Mouse (Mus musculus) layer of hippocampus, postnatal 14 days (tissue): ENCODE results near the gene Aes. TPM values are rescaled to one million over a fixed set of nuclear protein-coding genes. Genes with fewer than 3 reads are reported as not detected.

Experiments
- DNase-seq, 2 experiments: peaks; one replicate each; pipeline ENCODE4 v3.0.0; 2021 to 2022; ENCODE audit warnings: low spot score in 2 of 2, mixed read lengths in 1 of 2
- long read RNA-seq, 2 experiments: library from polyadenylated mRNA; stranded (forward); transcript quantifications; one replicate each; pipeline ENCODE4 v2.0.0; 2021
- total RNA-seq, 2 experiments: library from RNA; stranded (reverse); gene quantifications; 2 replicates each; pipeline ENCODE4 v1.2.3; 2021

Aes gene
- total RNA-seq = 100 to 1,000 TPM; 639 to 673 TPM
- long read RNA-seq, experiment 1, transcript Aes-201 (7 exons, 1,411 nt) = major isoform, 472 of 554 reads
- long read RNA-seq, experiment 1, partial matches to known transcripts = 3 of 554 reads
- long read RNA-seq, experiment 1, other reads (novel, unspliced or antisense) = 75 of 554 reads
- long read RNA-seq, experiment 2, transcript Aes-201 (7 exons, 1,411 nt) = major isoform, 686 of 831 reads
- long read RNA-seq, experiment 2, partial matches to known transcripts = 64 of 831 reads
- long read RNA-seq, experiment 2, other reads (novel, unspliced or antisense) = 75 of 831 reads

- DNase-seq = peak; percentile 58 to 59
Observed at GRCm38 (mm10) chr10:81559163-81559626, at the start of gene Aes. Aes (plus strand) TSS chr10:81559488.

GRCm38 (mm10) chr10:81510246-81510810 is 49.0 kb upstream of the Aes start:
- DNase-seq = no peak

GRCm38 (mm10) chr10:81513798-81514197 is 45.5 kb upstream of the Aes start:
- no peak for DNase-seq

- no peak for DNase-seq
Observed at GRCm38 (mm10) chr10:81517227-81517626, 42.1 kb upstream of the Aes start.

GRCm38 (mm10) chr10:81518546-81518945 is 40.7 kb upstream of the Aes start:
- peak in 1 of 2 experiments; percentile 51 for DNase-seq

GRCm38 (mm10) chr10:81519227-81519977 is 39.9 kb upstream of the Aes start:
- no peak for DNase-seq

GRCm38 (mm10) chr10:81519978-81520365 is 39.3 kb upstream of the Aes start:
- DNase-seq = no peak

GRCm38 (mm10) chr10:81523142-81523541 is 36.1 kb upstream of the Aes start:
- no peak for DNase-seq

GRCm38 (mm10) chr10:81523570-81523969 is 35.7 kb upstream of the Aes start:
- DNase-seq = no peak

GRCm38 (mm10) chr10:81524051-81524605 is 35.2 kb upstream of the Aes start, which contains the start of gene Gna15:
Gna15 (minus strand) TSS chr10:81524225.
- no peak for DNase-seq

GRCm38 (mm10) chr10:81525017-81525694 is 34.1 kb upstream of the Aes start:
- no peak for DNase-seq

GRCm38 (mm10) chr10:81526779-81527178 is 32.5 kb upstream of the Aes start:
- DNase-seq = peak; percentile 60 to 63

GRCm38 (mm10) chr10:81534826-81535225 is 24.5 kb upstream of the Aes start:
- DNase-seq = no peak

- DNase-seq = no peak
Observed at GRCm38 (mm10) chr10:81536734-81537133, 22.6 kb upstream of the Aes start.

GRCm38 (mm10) chr10:81537429-81537828 is 21.9 kb upstream of the Aes start:
- no peak for DNase-seq

GRCm38 (mm10) chr10:81538321-81539048 is 20.8 kb upstream of the Aes start:
- DNase-seq = no peak

- DNase-seq = no peak
Observed at GRCm38 (mm10) chr10:81541363-81541762, 17.9 kb upstream of the Aes start.

- DNase-seq = no peak
Observed at GRCm38 (mm10) chr10:81541803-81542202, 17.5 kb upstream of the Aes start.

- DNase-seq = no peak
Observed at GRCm38 (mm10) chr10:81542727-81543460, 16.4 kb upstream of the Aes start.

GRCm38 (mm10) chr10:81543633-81544032 is 15.7 kb upstream of the Aes start:
- DNase-seq = no peak
